Mouse (Mus musculus) heart, embryonic 10.5 days (tissue): ENCODE results near the gene Kif1bp. TPM values are rescaled to one million over a fixed set of nuclear protein-coding genes. Genes with fewer than 3 reads are reported as not detected.
"Not testable (repeated sequence)": the region's sequence is repeated elsewhere in the genome, so short reads cannot be mapped to it uniquely, and the experiment has no call there.

Experiments
- DNase-seq: peaks from one replicate; pipeline ENCODE4 v3.0.0-alpha.2; 2017; ENCODE audit warnings: low spot score
- H3K27ac ChIP-seq: fragments of 300-500 bp; sonication (generic); 2 replicates; pipeline ENCODE4 v1.5.1; 2016; ENCODE audit warnings: mild to moderate bottlenecking
- H3K27me3 ChIP-seq: fragments of 300-500 bp; sonication (generic); 2 replicates; pipeline ENCODE4 v1.6.1; 2016; ENCODE audit warnings: mild to moderate bottlenecking; ENCODE audit not compliant: poor library complexity, insufficient read depth, severe bottlenecking
- H3K36me3 ChIP-seq: fragments of 300-500 bp; sonication (generic); 2 replicates; pipeline ENCODE4 v1.6.1; 2016; ENCODE audit warnings: mild to moderate bottlenecking, moderate library complexity
- H3K4me1 ChIP-seq: fragments of 300-500 bp; sonication (generic); 2 replicates; pipeline ENCODE4 v1.6.1; 2016; ENCODE audit warnings: mild to moderate bottlenecking
- H3K4me3 ChIP-seq: fragments of 300-500 bp; sonication (generic); 2 replicates; pipeline ENCODE4 v1.5.1; 2016; ENCODE audit warnings: mild to moderate bottlenecking, moderate library complexity
- H3K9me3 ChIP-seq: fragments of 300-500 bp; sonication (generic); 2 replicates; pipeline ENCODE4 v1.6.1; 2016; ENCODE audit warnings: mild to moderate bottlenecking, moderate library complexity
- WGBS: fragments of 180-500 bp; shearing (Covaris S2); methylation state at CpG from one replicate; pipeline ENCODE4 v1.1.7; 2016; 5-methylcytosine and 5-hydroxymethylcytosine counted together
- polyA plus RNA-seq: library from polyadenylated mRNA; unstranded; fragments of >200 nt; fragmentation: Nextera tagmentation; extraction: Ambion mirVana; gene quantifications from 2 replicates; pipeline ENCODE4 v1.2.1, GENCODE M21; 2016

Gene Kif1bp
- polyA plus RNA-seq, 1 experiment from 2014 or later = 33.9 TPM

GRCm38 (mm10) chr10:62503836-62504628 lies 74.2 kb downstream of the Kif1bp start:
- Histone ChIP-seq H3K4me3 (no peak overlapping the region), H3K4me1 (peaks cover 6% of the 10 kb centered on the region; the same call in 1 of the 2 replicates), H3K27ac (no peak overlapping the region), H3K9me3 (no peaks in the 10 kb centered on the region), H3K36me3 (no peaks in the 10 kb centered on the region), H3K27me3 (peaks cover 10% of the 10 kb centered on the region)
- 67% methylated on average over 12 of the region's 12 CpGs for WGBS
- no peak for DNase-seq

- H3K27ac ChIP-seq = no peak overlapping the region
- 54% methylated on average over 4 of the region's 4 CpGs for WGBS
- H3K27me3 ChIP-seq = peaks cover 5% of the 10 kb centered on the region
Observed at GRCm38 (mm10) chr10:62503353-62503752, 74.9 kb downstream of the Kif1bp start.

GRCm38 (mm10) chr10:62501951-62502350 lies 76.3 kb downstream of the Kif1bp start:
- H3K27me3 ChIP-seq = no peaks in the 10 kb centered on the region
- no peaks in the 10 kb centered on the region for H3K36me3 ChIP-seq
- 74% methylated on average over 7 of the region's 7 CpGs for WGBS
- no peak overlapping the region for H3K4me3 ChIP-seq
- no peaks in the 10 kb centered on the region for H3K9me3 ChIP-seq
- peak; percentile 52 for DNase-seq
- H3K27ac ChIP-seq = no peak overlapping the region
- H3K4me1 ChIP-seq = no peaks in the 10 kb centered on the region

More at GRCm38 (mm10) chr10:62503353-62503752, 74.9 kb downstream of the Kif1bp start:
- DNase-seq = no peak
- H3K36me3 ChIP-seq = no peaks in the 10 kb centered on the region
- H3K9me3 ChIP-seq = no peaks in the 10 kb centered on the region
- H3K4me1 ChIP-seq = peaks cover under 1% of the 10 kb centered on the region; the same call in 1 of the 2 replicates
- no peak overlapping the region for H3K4me3 ChIP-seq

DNA sequence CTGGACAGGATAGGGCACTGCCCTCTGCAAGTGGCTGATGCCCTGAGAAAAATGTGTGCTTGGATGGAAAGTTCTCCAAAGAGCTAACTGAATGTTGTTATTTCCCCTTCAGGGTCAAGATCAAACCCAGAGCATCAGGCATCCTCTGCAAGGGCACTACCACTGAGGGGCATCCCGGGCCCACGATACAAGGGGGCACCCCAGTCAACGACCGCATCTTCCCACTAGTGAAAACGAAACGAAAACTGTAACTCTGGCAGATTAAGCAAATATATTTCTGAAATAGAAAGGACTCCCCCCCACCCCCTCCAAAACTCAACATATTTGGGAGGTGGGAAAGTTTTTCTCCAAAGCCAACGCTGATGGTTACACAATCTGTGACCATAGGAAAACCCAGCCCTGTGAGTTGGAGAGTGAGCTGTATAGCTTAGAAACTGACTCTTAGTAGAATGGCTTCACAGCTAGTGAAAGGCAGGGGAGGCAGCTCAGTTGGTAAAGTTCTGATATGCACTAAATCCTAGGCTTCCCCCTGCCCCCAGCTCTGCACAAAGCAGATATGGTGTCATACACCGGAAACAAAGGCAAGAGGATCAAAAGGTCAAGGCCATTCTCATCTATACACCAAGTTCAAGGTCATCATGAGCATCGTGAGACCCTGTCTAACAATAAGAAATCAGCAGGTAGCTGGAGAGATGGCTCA lies 77.2 kb downstream of the Kif1bp start:
- WGBS = 86% methylated on average over 9 of the region's 9 CpGs
- H3K36me3 ChIP-seq = no peaks in the 10 kb centered on the region
- no peaks in the 10 kb centered on the region for H3K4me1 ChIP-seq
- no peak overlapping the region for H3K4me3 ChIP-seq
- H3K27ac ChIP-seq = no peak overlapping the region
- H3K27me3 ChIP-seq = no peaks in the 10 kb centered on the region
- no peaks in the 10 kb centered on the region for H3K9me3 ChIP-seq
- peak; percentile 60 for DNase-seq

DNA sequence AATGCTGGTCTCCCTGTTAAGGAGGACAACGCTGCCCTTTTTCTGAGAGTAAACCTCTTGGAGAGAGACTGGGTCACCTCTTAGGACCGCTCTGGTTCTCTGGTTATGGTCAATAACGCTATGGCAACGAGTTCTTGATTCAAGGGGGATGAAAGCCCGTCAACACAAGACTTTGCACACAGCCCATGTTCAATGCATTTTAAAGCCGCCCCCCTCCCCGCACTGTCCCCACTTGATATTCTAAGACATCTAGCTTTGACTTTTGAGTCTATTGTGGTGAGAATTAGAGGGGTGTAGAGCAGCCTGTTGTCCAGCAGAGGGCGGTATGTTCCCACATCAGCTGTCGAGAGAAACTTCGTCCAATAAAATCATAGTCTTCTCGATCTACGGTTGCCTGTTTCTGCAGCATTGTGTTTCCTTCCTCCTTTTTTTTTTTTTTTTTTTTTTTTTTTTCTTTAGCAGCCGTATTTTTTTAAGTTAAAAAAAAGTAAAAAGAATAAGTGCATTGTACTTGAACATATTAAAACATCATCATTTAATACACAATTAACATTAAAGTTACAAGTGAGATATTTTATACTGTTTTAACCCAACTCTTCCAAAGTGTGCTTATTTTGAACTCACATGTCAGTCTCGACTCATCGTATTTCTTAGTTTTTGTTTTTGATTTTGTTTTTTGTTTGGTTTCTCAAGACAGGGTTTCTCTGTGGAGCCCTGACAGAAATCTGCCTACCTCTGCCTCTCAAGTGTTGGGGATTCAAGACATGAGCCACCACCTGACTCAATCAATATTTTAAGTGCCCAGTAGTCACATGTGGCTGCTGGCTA lies 78.0 kb downstream of the Kif1bp start:
- no peaks in the 10 kb centered on the region for H3K4me1 ChIP-seq
- no peak overlapping the region for H3K4me3 ChIP-seq
- H3K9me3 ChIP-seq = no peaks in the 10 kb centered on the region
- no peaks in the 10 kb centered on the region for H3K36me3 ChIP-seq
- no peaks in the 10 kb centered on the region for H3K27me3 ChIP-seq
- no peak overlapping the region for H3K27ac ChIP-seq
- DNase-seq = peak; percentile 82
- 23% methylated on average over 15 of the region's 15 CpGs for WGBS

- 73% methylated on average over 3 of the region's 3 CpGs for WGBS
- DNase-seq, H3K27me3 ChIP-seq, H3K9me3 ChIP-seq, H3K27ac ChIP-seq, H3K4me3 ChIP-seq, H3K4me1 ChIP-seq, H3K36me3 ChIP-seq: not testable (repeated sequence)
Observed at GRCm38 (mm10) chr10:62491681-62492080, 86.6 kb downstream of the Kif1bp start.

Other genes with a start within 250 kb of the Kif1bp start
- gene Hk1, start 198.5 kb downstream of the Kif1bp start, polyA plus RNA-seq = 157 and 286 TPM in 2 replicates
- gene Hkdc1, start 156.0 kb downstream of the Kif1bp start, polyA plus RNA-seq = 2.2 and 4.7 TPM in 2 replicates
- 0.76 and 0.95 TPM in 2 replicates for gene 4930507D05Rik, start 129.0 kb downstream of the Kif1bp start, polyA plus RNA-seq
- gene Supv3l1, start 128.7 kb downstream of the Kif1bp start, polyA plus RNA-seq = 32.8 and 36.0 TPM in 2 replicates
- 72.3 and 79.3 TPM in 2 replicates for gene Vps26a, start 91.7 kb downstream of the Kif1bp start, polyA plus RNA-seq
- gene Srgn, start 51.0 kb downstream of the Kif1bp start, polyA plus RNA-seq = 3.7 and 4.1 TPM in 2 replicates
- gene Ddx21, start 23.8 kb upstream of the Kif1bp start, polyA plus RNA-seq = 20.5 and 26.4 TPM in 2 replicates
- gene Ddx50, start 72.8 kb upstream of the Kif1bp start, polyA plus RNA-seq = 105 and 114 TPM in 2 replicates
- 0.83 and 2.2 TPM in 2 replicates for gene Stox1, start 147.7 kb upstream of the Kif1bp start, polyA plus RNA-seq
- 106 and 127 TPM in 2 replicates for gene Ccar1, start 213.8 kb upstream of the Kif1bp start, polyA plus RNA-seq